Mouse (Mus musculus) regulatory T cell (primary cell): ENCODE measurements around the gene Sumo1.
"Not testable (repeated sequence)": the region's sequence is repeated elsewhere in the genome, so short reads cannot be mapped to it uniquely, and the experiment has no call there.

Experiments used
- in situ Hi-C: fragments of 300-600 bp; cut with MboI, MseI; formaldehyde crosslinking; loops from one replicate; pipeline ENCODE4 v1.15.1; 2025; ENCODE audit warnings: high pct_unique_total_duplicates

The Sumo1 gene

GRCm38 (mm10) chr1:59638371-59638770, 32.3 kb downstream of the Sumo1 start:
- in situ Hi-C loops: no loop called here

GRCm38 (mm10) chr1:59636349-59636748, 34.3 kb downstream of the Sumo1 start:
- in situ Hi-C loops: no loop called here

- in situ Hi-C loops: no loop called here
Measured at GRCm38 (mm10) chr1:59633056-59633455, 37.6 kb downstream of the Sumo1 start.

- in situ Hi-C loops: no loop called here
Measured at GRCm38 (mm10) chr1:59631986-59632659, 38.5 kb downstream of the Sumo1 start.

- in situ Hi-C loops: not testable (repeated sequence)
Measured at GRCm38 (mm10) chr1:59630356-59630755, 40.3 kb downstream of the Sumo1 start.

DNA sequence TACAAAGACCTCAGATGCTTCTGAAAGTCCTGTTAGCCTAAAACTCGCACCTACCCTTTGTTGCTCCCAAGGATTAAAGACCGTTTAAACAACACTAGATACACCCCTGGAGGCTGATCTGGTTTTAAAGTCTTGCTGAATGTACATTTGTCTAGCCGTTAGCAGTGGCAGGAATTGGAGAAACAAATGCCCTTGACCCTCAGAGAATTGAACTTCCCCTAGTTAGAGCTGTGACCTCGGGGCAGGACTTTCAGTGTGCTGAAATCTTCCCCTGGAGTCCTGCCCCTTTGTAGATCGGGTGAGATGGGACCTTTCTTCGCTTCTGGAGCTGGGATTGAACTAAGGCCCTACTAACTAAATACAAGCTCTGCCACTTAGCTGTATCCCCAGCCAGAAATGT, 41.4 kb downstream of the Sumo1 start:
- in situ Hi-C loops: no loop called here

DNA sequence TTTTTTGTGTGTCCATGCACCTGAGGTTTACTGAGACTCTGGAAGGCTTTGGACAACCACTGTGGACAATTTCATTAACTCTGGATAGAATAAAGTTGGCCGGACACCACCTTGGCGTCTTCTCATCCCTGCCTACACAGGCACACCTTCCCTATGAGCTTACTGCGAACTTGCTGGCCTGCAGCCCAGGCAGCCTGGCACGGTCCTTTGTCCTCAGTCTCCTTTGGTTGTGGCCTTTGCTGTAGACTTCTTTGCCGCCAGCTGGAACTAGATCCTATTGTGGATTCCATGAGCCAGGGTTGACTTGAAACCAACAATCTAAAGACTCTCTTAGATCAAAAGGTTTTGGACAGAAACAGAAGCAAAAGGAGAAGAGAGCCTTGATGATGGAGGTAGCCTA, 45.2 kb downstream of the Sumo1 start:
- in situ Hi-C loops: no loop called here

- in situ Hi-C loops: loop anchor here (5.0 kb wide), 1 partner anchor 371 kb away; no protein-coding TSS in a partner anchor
Measured at GRCm38 (mm10) chr1:59623325-59624017, 47.2 kb downstream of the Sumo1 start.

- in situ Hi-C loops: loop anchor here (10.0 kb wide), 2 partner anchors 144 to 834 kb away; no protein-coding TSS in a partner anchor
Measured at GRCm38 (mm10) chr1:59619201-59619600, 51.4 kb downstream of the Sumo1 start.

GRCm38 (mm10) chr1:59615021-59615420, 55.6 kb downstream of the Sumo1 start:
- in situ Hi-C loops: loop anchor here (10.0 kb wide), 2 partner anchors 140 to 830 kb away; no protein-coding TSS in a partner anchor

DNA sequence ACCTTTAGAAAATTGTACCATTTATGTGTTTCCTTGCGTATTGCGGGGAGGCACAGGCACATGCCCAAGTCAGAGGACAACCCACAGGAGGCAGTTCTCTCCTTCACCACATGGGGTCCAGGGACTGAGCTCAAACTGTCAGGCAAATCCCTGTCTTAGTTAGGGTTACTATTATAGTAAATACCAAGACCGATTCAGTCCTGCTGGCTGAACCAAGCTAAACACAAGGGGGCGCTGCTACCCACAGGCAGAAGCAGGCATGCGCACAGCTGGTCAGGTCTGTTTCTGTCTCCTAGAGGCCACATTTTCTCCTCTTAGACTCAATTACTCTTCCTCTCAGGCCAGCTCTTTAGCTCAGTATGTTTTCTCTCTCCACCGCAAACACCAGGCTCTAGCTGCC, 56.8 kb downstream of the Sumo1 start:
- in situ Hi-C loops: loop anchor here (10.0 kb wide), 2 partner anchors 139 to 829 kb away; no protein-coding TSS in a partner anchor

DNA sequence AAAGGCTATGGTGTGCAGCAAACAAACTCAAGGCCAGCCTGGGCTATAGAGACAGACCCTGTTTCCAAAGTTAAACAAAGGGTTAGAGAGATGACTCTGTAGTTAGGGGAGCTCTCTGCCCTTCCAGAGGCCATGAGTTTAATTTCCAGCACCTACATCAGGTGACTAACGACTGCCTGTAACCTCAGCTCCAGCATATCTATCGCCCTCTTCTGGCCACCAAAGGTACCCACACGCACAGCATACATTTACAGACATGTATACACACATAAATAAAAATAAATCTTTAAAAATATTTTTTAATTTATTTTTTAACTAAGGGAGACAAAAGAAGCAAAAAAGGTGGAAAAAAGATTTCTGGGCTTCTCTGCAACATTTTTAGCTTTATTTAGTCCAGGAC, 59.7 kb downstream of the Sumo1 start:
- in situ Hi-C loops: loop anchor here (10.0 kb wide), 2 partner anchors 136 to 826 kb away; no protein-coding TSS in a partner anchor

DNA sequence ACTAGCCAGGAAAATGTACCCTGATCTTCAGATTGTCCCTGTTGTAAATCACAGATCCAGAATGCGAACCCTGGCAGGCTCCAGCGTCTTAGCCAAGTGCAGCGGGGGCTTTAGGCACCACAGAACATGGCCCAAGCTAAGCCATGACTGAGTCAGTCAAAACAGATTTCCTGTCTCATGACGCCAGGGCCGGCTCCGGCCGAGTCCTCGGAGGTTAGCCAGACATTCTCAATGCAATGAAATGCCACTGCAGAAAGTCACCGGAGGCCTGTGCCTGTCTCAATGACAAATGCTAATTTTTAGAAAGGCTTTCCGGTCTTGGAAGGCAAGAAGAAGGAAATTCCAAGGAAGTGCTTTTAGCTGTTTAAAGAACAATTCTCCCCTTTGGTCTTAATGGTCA, 60.7 kb downstream of the Sumo1 start:
- in situ Hi-C loops: loop anchor here (10.0 kb wide), 2 partner anchors 135 to 825 kb away; no protein-coding TSS in a partner anchor

DNA sequence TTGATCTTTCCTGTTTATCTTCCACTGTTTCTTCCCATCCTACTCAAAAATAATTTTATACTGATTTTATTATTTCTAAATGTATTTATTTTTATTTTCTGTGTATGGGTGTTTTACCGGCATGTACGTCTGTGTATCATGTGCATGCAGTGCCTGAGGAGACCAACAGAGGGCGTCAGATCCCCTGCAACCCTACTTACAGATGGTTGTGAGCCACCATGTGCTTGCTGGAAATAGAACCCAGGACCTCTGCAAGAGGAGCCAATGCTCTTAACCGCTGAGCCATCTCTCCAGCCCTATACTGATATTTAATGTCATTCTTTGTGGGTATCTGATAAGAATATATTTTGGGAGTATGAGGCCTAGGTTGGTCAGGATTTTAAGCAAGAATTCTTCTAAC, 61.2 kb downstream of the Sumo1 start:
- in situ Hi-C loops: no loop called here

DNA sequence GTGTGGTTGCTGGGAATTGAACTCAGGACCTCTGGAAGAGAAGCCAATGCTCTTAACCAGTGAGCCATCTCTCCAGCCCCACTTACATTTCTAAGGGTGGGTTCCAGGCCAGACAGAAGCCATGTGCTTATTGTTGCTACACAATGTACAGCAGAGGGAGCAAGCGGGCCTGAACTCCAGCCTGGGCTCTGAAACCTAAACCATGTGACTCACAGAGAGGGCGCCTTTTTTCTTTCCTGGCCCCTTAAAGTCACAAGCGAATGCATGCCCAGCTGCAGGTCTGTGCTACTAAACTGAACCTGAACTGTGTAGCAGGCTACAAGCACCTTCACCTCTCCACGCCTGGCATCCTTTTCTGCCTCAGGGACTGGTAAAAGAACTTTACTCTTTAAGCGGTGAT, 61.7 kb downstream of the Sumo1 start:
- in situ Hi-C loops: no loop called here

GRCm38 (mm10) chr1:59608125-59608762, 62.4 kb downstream of the Sumo1 start:
- in situ Hi-C loops: no loop called here

DNA sequence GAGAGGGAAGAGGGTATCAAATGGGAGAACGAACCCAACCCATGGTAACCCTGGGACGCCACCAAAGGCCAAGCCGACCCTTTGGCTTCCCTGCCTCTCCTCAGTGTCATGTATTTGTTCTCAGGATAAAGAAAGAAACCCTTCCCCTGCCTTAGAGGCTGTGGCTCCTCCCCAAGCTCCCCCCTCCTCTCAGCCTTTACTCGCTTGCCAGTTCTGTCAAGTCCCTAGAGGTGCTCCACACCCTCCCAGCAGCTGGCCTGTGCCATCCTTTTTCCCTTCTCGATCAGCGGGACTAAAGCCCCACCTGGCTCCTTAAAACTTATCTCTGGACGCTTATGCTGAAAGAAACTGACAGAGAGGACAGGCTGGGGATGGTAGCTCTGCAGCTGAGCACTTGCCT, 63.6 kb downstream of the Sumo1 start:
- in situ Hi-C loops: no loop called here

GRCm38 (mm10) chr1:59606479-59606878, 64.2 kb downstream of the Sumo1 start:
- in situ Hi-C loops: no loop called here

GRCm38 (mm10) chr1:59603893-59604292, 66.7 kb downstream of the Sumo1 start:
- in situ Hi-C loops: no loop called here

DNA sequence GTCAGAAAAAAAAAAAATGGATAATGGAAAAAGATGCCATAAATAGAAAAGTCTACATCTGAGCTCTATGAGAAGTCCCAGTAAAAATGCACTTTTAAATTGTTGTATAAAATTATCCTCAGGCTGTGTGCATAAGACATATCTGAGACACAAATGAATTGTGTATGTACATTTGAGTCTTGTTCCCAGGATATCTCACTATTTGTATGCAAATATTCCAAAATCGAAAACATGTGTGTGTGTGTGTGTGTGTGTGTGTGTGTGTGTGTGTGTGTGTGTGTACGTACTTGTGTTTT, 67.3 kb downstream of the Sumo1 start:
- in situ Hi-C loops: no loop called here

DNA sequence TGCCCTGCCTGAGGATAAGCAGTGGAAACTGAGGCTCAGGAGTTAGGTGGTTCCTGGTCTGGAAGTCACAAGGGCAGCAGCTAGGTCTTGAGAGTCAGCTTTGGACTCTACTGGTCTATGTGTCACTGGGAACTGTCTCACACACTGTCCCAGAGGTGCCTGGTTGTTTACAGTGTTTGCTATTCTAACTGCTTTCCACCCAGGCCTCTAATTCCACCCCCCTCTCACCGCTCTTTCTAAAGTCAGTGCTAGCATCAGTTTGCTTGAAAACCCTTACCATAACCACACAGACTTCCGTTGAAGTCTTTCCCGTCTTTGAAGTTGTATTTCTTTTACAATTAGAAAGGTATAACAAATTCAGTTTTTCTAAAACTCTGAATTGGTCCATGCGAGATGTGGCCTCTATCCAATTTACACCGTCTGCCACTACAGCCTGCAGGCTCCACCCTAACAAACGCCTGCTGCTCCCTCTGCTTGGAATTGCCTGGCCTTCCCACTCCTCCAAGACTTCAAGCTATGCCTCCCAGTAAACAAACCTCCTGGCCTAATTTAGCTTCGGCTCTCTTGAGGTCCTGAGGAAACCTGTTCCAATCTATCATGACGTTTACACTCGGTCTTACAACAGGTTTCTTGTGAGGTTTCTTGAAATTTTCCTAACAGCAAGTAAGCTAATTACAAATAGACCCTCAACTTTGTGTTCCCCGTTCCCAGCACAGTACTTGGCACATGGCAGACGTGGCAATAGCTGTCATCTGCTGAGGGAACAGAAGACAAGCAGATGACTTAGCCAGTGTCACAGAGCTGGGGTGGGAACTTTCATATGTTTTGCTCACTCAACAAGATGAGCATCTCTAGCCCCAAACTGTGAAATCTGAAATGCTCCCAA, 67.9 kb downstream of the Sumo1 start:
- in situ Hi-C loops: no loop called here

DNA sequence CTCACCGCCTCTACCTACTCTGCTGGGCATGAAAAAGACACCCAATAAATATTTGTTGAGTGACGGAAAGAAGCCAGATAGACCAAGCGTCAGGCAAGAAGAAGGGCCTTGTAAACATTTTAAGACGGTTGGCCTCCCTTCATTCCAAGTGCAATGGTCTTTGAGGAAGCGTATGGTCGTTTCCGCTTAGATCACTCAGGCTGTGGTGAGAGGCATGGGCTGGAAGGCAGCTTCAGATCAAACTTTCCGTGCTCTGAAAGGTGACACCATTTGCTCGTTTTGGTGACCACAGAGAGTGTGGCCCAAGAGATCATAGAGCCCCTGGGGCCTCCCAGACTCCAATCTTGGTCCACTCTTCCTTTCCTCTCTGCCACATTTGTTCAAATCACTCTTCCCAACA, 75.0 kb downstream of the Sumo1 start:
- in situ Hi-C loops: no loop called here
